Mouse (Mus musculus) liver, embryonic 13.5 days (tissue): ENCODE data around the gene Grik3. TPM values are rescaled to one million over a fixed set of nuclear protein-coding genes. Genes with fewer than 3 reads are reported as not detected.
"Not testable (repeated sequence)": the region's sequence is repeated elsewhere in the genome, so short reads cannot be mapped to it uniquely, and the experiment has no call there.

Experiments
- ATAC-seq: fragments of 200-750 bp; cut with Nextera tagmentation; 2 replicates; pipeline ENCODE4 v1.8.0; 2017; ENCODE audit warnings: low read depth, mild to moderate bottlenecking, moderate number of reproducible peaks, moderate library complexity
- DNase-seq: peaks from one replicate; pipeline ENCODE4 v3.0.0; 2022
- H3K27ac ChIP-seq: fragments of 300-500 bp; sonication (generic); 2 replicates; pipeline ENCODE4 v1.5.1; 2015; ENCODE audit warnings: moderate library complexity, mild to moderate bottlenecking, inconsistent platforms
- H3K27me3 ChIP-seq: fragments of 300-500 bp; sonication (generic); 2 replicates; pipeline ENCODE4 v1.6.1; 2015; ENCODE audit warnings: mild to moderate bottlenecking, inconsistent platforms
- H3K36me3 ChIP-seq: fragments of 300-500 bp; sonication (generic); 2 replicates; pipeline ENCODE4 v1.6.1; 2015; ENCODE audit warnings: mild to moderate bottlenecking, inconsistent platforms
- H3K4me1 ChIP-seq: fragments of 300-500 bp; sonication (generic); replicated peaks from 2 replicates; pipeline ENCODE4 v1.6.1; 2015; ENCODE audit warnings: inconsistent platforms
- H3K4me2 ChIP-seq: fragments of 300-500 bp; sonication (generic); 2 replicates; pipeline ENCODE4 v1.6.1; 2015; ENCODE audit warnings: inconsistent platforms, mild to moderate bottlenecking, moderate library complexity
- H3K4me3 ChIP-seq: fragments of 300-500 bp; sonication (generic); replicated peaks from 2 replicates; pipeline ENCODE4 v1.5.1; 2015; ENCODE audit warnings: mild to moderate bottlenecking, inconsistent platforms
- H3K9ac ChIP-seq: fragments of 300-500 bp; sonication (generic); 2 replicates; pipeline ENCODE4 v1.6.1; 2015; ENCODE audit warnings: mild to moderate bottlenecking, inconsistent platforms
- H3K9me3 ChIP-seq: fragments of 300-500 bp; sonication (generic); replicated peaks from 2 replicates; pipeline ENCODE4 v1.6.1; 2016; ENCODE audit warnings: inconsistent platforms
- WGBS: fragments of 180-500 bp; shearing (Covaris S2); methylation state at CpG from one replicate; pipeline ENCODE4 v1.1.7; 2015; ENCODE audit not compliant: insufficient replicate concordance; 5-methylcytosine and 5-hydroxymethylcytosine counted together
- polyA plus RNA-seq: library from polyadenylated mRNA; unstranded; fragments of >200 nt; fragmentation: Nextera tagmentation; extraction: Ambion mirVana; gene quantifications from 2 replicates; pipeline ENCODE4 v1.2.1, GENCODE M21; 2015

The Grik3 gene
- polyA plus RNA-seq, 1 experiment from 2014 or later, result 0.01 TPM

- Histone ChIP-seq H3K9me3 (no peaks in the 10 kb centered on the region), H3K4me3 (no peak overlapping the region), H3K9ac (no peak overlapping the region), H3K36me3 (no peaks in the 10 kb centered on the region), H3K27ac (no peak overlapping the region), H3K27me3 (no peaks in the 10 kb centered on the region), H3K4me2 (no peak overlapping the region), H3K4me1 (no peaks in the 10 kb centered on the region)
- ATAC-seq (no peak), DNase-seq (no peak)
- 32% methylated on average over 3 of the region's 3 CpGs for WGBS
Observed at GRCm38 (mm10) chr4:125601301-125601700, 110.8 kb downstream of the Grik3 start.

DNA sequence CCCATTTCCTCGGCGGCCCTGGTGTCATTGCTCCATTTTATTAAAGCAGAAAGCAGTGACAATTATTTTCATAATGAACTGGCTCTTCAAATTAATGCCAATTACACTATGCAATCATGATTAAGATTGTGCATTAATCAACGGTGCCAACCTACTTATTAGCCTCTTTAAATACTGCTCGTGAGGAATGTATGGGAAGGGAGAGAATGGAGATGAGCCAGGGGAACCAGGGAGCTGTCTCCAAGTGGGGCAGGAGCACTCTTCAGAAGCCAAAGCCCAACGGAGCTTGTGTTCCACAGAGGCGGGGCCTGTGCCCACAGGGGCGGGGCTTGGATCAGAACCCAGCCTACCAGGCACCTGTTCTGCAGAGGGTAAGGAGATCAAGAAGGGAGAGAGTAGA is 114.0 kb downstream of the Grik3 start:
- no peak for ATAC-seq
- Histone ChIP-seq H3K4me2 (no peak overlapping the region), H3K27me3 (no peaks in the 10 kb centered on the region), H3K27ac (no peak overlapping the region), H3K9me3 (no peaks in the 10 kb centered on the region), H3K4me1 (no peaks in the 10 kb centered on the region), H3K36me3 (no peaks in the 10 kb centered on the region), H3K9ac (no peak overlapping the region), H3K4me3 (no peak overlapping the region)
- no peak for DNase-seq
- WGBS, result 49% methylated on average over 7 of the region's 7 CpGs

DNA sequence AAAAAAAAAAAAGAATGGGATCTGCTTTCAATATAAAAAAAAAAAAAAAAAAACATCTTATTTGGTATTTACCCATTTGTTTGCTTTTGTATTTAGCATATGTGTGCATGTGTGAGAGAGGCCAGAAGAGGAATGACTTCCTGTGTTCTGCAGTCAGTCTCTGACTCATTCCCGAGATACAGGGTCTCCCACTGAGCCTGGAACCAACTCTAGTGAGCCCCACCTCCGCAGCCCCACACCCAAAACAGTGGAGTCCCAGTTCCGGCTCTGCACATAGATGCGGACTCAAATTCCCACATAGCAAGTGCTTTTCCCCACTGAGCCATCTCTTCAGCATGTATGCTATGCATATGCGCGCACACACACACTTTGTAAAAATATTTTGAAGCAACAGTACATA is 115.6 kb downstream of the Grik3 start:
- ATAC-seq, result no peak
- WGBS, result 68% methylated on average over 6 of the region's 6 CpGs
- no peaks in the 10 kb centered on the region for H3K9me3 ChIP-seq

DNA sequence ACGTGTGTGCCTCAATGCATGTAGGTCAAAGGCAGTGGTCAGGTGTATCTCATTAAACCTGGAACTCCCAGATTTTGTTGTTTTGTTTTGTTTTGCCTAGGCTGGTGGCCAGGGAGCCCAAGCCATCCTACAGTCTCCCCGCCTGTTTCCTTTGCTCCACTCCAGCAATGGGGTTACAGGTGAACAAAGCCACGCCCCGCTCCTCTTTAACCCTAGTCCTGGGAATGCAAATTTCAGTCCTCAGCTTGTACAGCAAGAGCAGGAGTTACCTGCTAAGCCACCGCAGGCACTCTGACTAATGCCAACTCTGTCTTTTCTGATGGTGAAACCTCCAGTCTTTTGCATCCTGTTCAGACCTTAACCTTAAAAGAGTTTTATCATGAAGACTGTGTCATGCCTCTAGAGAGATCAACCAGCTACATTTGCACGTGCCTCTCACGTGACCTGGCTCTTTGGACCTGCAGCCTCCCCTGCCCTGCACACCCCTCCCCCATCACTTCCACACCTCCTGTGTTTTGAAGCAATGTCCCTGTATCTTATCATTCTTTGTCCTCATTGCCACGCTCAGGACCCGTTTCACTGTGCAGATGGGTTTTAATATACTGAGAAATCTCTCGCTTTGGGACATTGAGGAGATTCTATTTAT is 117.0 kb downstream of the Grik3 start:
- no peak overlapping the region for H3K4me3 ChIP-seq
- no peak overlapping the region for H3K9ac ChIP-seq
- no peaks in the 10 kb centered on the region for H3K4me1 ChIP-seq
- no peaks in the 10 kb centered on the region for H3K9me3 ChIP-seq
- ATAC-seq (no peak), DNase-seq (no peak)
- H3K27me3 ChIP-seq, result no peaks in the 10 kb centered on the region
- H3K27ac ChIP-seq, result no peak overlapping the region
- 39% methylated on average over 10 of the region's 10 CpGs for WGBS
- H3K36me3 ChIP-seq, result no peaks in the 10 kb centered on the region
- no peak overlapping the region for H3K4me2 ChIP-seq

More for the DNA sequence above, 115.6 kb downstream of the Grik3 start:
- DNase-seq, result no peak
- H3K4me1 ChIP-seq, result no peaks in the 10 kb centered on the region
- H3K36me3 ChIP-seq, result no peaks in the 10 kb centered on the region
- H3K9ac ChIP-seq, result no peak overlapping the region
- H3K4me2 ChIP-seq, result no peak overlapping the region
- H3K27me3 ChIP-seq, result no peaks in the 10 kb centered on the region
- no peak overlapping the region for H3K27ac ChIP-seq
- H3K4me3 ChIP-seq, result no peak overlapping the region

DNA sequence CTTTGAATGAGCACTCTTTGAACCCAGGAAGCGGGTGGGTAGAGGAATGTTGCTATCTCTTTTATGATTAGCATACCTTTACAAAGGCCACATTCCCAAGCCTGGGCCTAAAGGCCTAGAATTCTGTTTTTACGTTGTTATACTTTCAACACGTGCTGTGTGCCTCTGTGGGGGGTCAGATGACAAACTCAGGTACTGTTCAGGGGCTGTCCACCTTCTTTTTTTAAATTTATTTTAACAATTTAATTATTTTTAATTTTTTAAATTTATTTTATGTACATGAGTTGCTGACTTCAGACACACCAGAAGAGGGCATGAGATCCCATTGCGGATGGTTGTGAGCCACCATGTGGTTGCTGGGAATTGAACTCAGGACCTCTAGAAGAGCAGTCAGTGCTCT is 118.4 kb downstream of the Grik3 start:
- not testable (repeated sequence) for H3K4me3 ChIP-seq, H3K27me3 ChIP-seq, DNase-seq, H3K36me3 ChIP-seq, H3K9me3 ChIP-seq, H3K9ac ChIP-seq, H3K27ac ChIP-seq, ATAC-seq, H3K4me1 ChIP-seq, H3K4me2 ChIP-seq
- 43% methylated on average over 3 of the region's 4 CpGs for WGBS

GRCm38 (mm10) chr4:125609320-125610306 is 119.1 kb downstream of the Grik3 start:
- no peaks in the 10 kb centered on the region for H3K4me1 ChIP-seq
- no peak overlapping the region for H3K4me2 ChIP-seq
- ATAC-seq (no peak), DNase-seq (no peak)
- H3K4me3 ChIP-seq, result no peak overlapping the region
- WGBS, result 63% methylated on average over 21 of the region's 21 CpGs
- no peaks in the 10 kb centered on the region for H3K27me3 ChIP-seq
- no peaks in the 10 kb centered on the region for H3K36me3 ChIP-seq
- H3K9me3 ChIP-seq, result no peaks in the 10 kb centered on the region
- H3K9ac ChIP-seq, result no peak overlapping the region
- H3K27ac ChIP-seq, result no peak overlapping the region

DNA sequence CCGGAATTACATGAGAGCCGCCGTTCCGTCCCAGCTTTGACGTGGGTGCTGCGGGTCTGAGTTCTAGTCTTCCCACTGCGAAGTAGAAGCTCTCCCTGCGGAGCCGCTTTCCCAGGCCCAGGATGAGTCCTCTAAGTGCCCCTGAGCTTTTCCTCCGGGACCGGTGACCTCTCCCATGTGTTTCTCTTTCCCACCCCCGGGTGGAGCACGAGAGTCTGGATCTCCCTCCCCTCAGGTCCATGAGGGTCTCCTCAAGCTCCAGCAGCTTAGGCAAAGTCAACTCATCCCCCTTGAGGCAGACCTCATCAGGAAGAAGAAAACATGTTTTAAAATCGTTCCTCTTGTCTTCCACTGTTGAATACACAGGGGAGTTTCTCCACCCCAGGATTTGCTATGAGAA is 127.4 kb downstream of the Grik3 start:
- ATAC-seq, result no peak
- Histone ChIP-seq H3K27ac (no peak overlapping the region), H3K4me1 (no peaks in the 10 kb centered on the region), H3K9me3 (no peaks in the 10 kb centered on the region), H3K4me3 (no peak overlapping the region), H3K4me2 (no peak overlapping the region), H3K36me3 (no peaks in the 10 kb centered on the region), H3K27me3 (no peaks in the 10 kb centered on the region), H3K9ac (no peak overlapping the region)
- DNase-seq, result no peak
- WGBS, result 68% methylated on average over 14 of the region's 14 CpGs

DNA sequence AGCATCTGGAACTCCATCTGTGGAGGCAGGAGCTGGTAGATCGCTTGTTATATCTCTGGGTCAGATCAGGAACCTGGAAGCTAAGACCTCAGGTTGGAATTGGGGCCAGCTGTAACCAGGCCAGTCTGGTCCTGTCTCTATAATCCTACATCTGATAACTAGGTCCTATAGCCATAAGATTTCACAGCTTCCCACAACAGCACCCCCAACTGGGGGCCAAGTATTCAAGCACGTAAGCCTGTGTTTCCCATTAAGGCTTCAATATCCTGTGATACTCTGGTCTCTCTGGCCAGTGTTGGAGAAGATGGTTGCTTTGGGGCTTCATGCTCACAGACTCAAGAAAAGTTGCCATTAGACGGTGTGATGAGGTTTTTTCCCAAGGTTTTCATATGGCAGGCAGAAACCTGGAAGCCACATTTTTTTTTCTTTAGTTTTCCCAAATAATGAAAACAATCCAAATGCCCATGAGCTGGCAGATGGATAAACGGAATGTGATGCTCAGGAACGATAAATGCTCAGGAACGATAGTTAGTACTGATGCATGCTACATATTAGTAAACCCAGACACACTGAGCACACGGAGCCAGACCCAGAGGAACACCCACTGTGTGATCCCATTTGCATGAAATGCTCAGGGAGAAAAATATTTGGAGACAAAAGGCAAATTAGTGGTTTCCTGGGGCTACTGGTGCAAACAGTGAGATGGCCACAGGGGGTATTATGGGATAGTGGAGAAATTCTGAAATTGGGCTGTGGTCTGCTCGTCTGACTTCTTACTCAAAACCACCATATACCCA is 128.2 kb downstream of the Grik3 start:
- Histone ChIP-seq H3K4me3 (no peak overlapping the region), H3K27ac (no peak overlapping the region), H3K36me3 (no peaks in the 10 kb centered on the region), H3K9ac (no peak overlapping the region), H3K4me1 (no peaks in the 10 kb centered on the region), H3K27me3 (no peaks in the 10 kb centered on the region), H3K4me2 (no peak overlapping the region), H3K9me3 (no peaks in the 10 kb centered on the region)
- ATAC-seq (no peak), DNase-seq (no peak)
- 62% methylated on average over 8 of the region's 8 CpGs for WGBS

DNA sequence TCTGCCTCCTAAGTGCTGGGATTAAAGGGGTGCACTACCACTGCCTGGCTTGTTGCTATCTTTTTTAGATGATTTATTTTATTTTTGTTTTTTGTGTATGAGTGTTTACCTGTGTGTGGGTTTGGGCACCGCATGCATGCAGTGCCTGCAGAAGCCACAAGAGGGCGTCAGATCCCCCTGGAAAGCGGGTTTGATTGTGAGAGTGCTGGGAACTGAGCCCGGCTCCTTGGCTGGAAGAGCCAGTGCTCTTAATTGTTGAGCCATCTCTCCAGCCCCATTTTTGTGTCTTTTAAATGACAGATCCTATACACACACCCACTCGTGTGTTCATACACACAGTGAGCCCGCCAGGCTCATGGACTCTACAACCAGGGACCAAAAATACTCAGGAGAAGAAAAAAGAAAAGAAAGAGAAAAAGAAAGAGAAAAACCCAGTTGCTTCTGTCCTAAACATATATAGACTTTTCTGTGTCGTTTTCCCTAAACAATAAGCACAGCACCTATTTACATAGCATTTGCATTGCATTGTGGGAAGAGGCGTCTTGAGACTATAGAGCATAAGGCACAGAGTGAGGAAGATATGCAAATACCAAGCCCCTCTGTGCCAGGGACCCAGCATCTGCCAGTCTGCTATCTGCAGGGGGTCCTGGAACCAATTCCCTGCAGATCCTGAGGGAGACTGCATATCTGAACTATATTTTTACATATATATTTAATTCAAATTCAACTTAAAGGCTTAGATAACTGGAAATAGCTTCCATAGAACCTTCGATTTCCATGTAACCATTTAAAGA is 134.6 kb downstream of the Grik3 start:
- H3K9ac ChIP-seq, result no peak overlapping the region
- 75% methylated on average over 9 of the region's 9 CpGs for WGBS
- no peaks in the 10 kb centered on the region for H3K36me3 ChIP-seq
- no peak for DNase-seq
- H3K9me3 ChIP-seq, result 0 out of 2 replicates have a peak, but pooled peaks cover 6% of the 10 kb centered on the region
- no peak for ATAC-seq
- no peaks in the 10 kb centered on the region for H3K4me1 ChIP-seq
- H3K4me3 ChIP-seq, result no peak overlapping the region
- H3K27ac ChIP-seq, result no peak overlapping the region
- no peaks in the 10 kb centered on the region for H3K27me3 ChIP-seq
- H3K4me2 ChIP-seq, result no peak overlapping the region

GRCm38 (mm10) chr4:125629544-125629943 is 139.0 kb downstream of the Grik3 start:
- 0 out of 2 replicates have a peak, but pooled peaks cover 6% of the 10 kb centered on the region for H3K9me3 ChIP-seq
- no peaks in the 10 kb centered on the region for H3K36me3 ChIP-seq
- no peaks in the 10 kb centered on the region for H3K27me3 ChIP-seq
- DNase-seq (no peak), ATAC-seq (no peak)
- no peaks in the 10 kb centered on the region for H3K4me1 ChIP-seq
- H3K4me2 ChIP-seq, result no peak overlapping the region
- no peak overlapping the region for H3K27ac ChIP-seq
- 52% methylated on average over 4 of the region's 4 CpGs for WGBS
- H3K4me3 ChIP-seq, result no peak overlapping the region
- no peak overlapping the region for H3K9ac ChIP-seq
